Mouse (Mus musculus): ENCODE results near the gene Ttc28.

Ttc28 gene

GRCm38 (mm10) chr5:111097233-111098160, 217.9 kb downstream of the Ttc28 start:
- no peak for DNase-seq (ENCODE audit: low spot score in 2 of 2)

GRCm38 (mm10) chr5:111098516-111099274, 219.1 kb downstream of the Ttc28 start:
- DNase-seq (ENCODE audit: low spot score in 2 of 2) = no peak

GRCm38 (mm10) chr5:111100585-111100984, 221.0 kb downstream of the Ttc28 start:
- DNase-seq (ENCODE audit: low spot score in 2 of 2) = no peak

GRCm38 (mm10) chr5:111101383-111101932, 221.9 kb downstream of the Ttc28 start:
- no peak for DNase-seq (ENCODE audit: low spot score in 2 of 2)

GRCm38 (mm10) chr5:111104801-111105200, 225.2 kb downstream of the Ttc28 start:
- no peak for DNase-seq (ENCODE audit: low spot score in 2 of 2)

GRCm38 (mm10) chr5:111111378-111111777, 231.8 kb downstream of the Ttc28 start:
- no peak for DNase-seq (ENCODE audit: low spot score in 2 of 2)

GRCm38 (mm10) chr5:111113183-111113582, 233.6 kb downstream of the Ttc28 start:
- peak in 1 of 2 experiments; percentile 19 for DNase-seq (ENCODE audit: low spot score in 2 of 2)

- DNase-seq (ENCODE audit: low spot score in 2 of 2) = no peak
Measured at GRCm38 (mm10) chr5:111113694-111114375, 234.2 kb downstream of the Ttc28 start.

GRCm38 (mm10) chr5:111114597-111114996, 235.0 kb downstream of the Ttc28 start:
- no peak for DNase-seq (ENCODE audit: low spot score in 2 of 2)

GRCm38 (mm10) chr5:111115519-111116350, 236.1 kb downstream of the Ttc28 start:
- DNase-seq (ENCODE audit: low spot score in 2 of 2) = peak in 1 of 2 experiments; percentile 17

GRCm38 (mm10) chr5:111119805-111120204, 240.2 kb downstream of the Ttc28 start:
- DNase-seq (ENCODE audit: low spot score in 2 of 2) = no peak

GRCm38 (mm10) chr5:111120298-111120697, 240.7 kb downstream of the Ttc28 start:
- DNase-seq (ENCODE audit: low spot score in 2 of 2) = no peak

GRCm38 (mm10) chr5:111120705-111121420, 241.3 kb downstream of the Ttc28 start:
- no peak for DNase-seq (ENCODE audit: low spot score in 2 of 2)

- no peak for DNase-seq (ENCODE audit: low spot score in 2 of 2)
Measured at GRCm38 (mm10) chr5:111122332-111123049, 242.9 kb downstream of the Ttc28 start.

GRCm38 (mm10) chr5:111123050-111123746, 243.6 kb downstream of the Ttc28 start:
- no peak for DNase-seq (ENCODE audit: low spot score in 2 of 2)

GRCm38 (mm10) chr5:111124620-111125200, 245.1 kb downstream of the Ttc28 start:
- DNase-seq (ENCODE audit: low spot score in 2 of 2) = no peak

GRCm38 (mm10) chr5:111125746-111126145, 246.1 kb downstream of the Ttc28 start:
- no peak for DNase-seq (ENCODE audit: low spot score in 2 of 2)

- no peak for DNase-seq (ENCODE audit: low spot score in 2 of 2)
Measured at GRCm38 (mm10) chr5:111127786-111128185, 248.2 kb downstream of the Ttc28 start.

All from thymus, postnatal 10 days (tissue).